Mouse (Mus musculus) heart, adult 18-20 months (tissue): Measurements from ENCODE around the gene 1700034I23Rik. TPM values are rescaled to one million over a fixed set of nuclear protein-coding genes. Genes with fewer than 3 reads are reported as not detected.
A peak's percentile ranks its signal among the peaks of the same experiment; 100 is the strongest.
"Not testable (repeated sequence)": the region's sequence is repeated elsewhere in the genome, so short reads cannot be mapped to it uniquely, and the experiment has no call there.

Experiments used
- DNase-seq, 2 experiments: peaks; one replicate each; pipeline ENCODE4 v3.0.0; 2021 to 2022; ENCODE audit warnings: mixed read lengths in 1 of 2
- long read RNA-seq, 2 experiments: library from polyadenylated mRNA; stranded (forward); transcript quantifications; one replicate each; pipeline ENCODE4 v2.0.0; 2021
- total RNA-seq, 2 experiments: library from RNA; stranded (reverse); gene quantifications; 2 replicates each; pipeline ENCODE4 v1.2.3; 2021

Gene 1700034I23Rik
- total RNA-seq, result under 1 TPM; 0.12 to 0.28 TPM
- long read RNA-seq, experiment 1, partial matches to known transcripts, result 0 of 1 reads
- long read RNA-seq, experiment 1, other reads (novel, unspliced or antisense), result 0 of 1 reads
- long read RNA-seq, experiment 2, result 0 reads

GRCm38 (mm10) chr3:40902443-40902842 lies at the start of gene 1700034I23Rik:
1700034I23Rik (minus strand) TSS chr3:40902543.
- not testable (repeated sequence) for DNase-seq

GRCm38 (mm10) chr3:40951365-40951764 lies 49.0 kb upstream of the 1700034I23Rik start:
- peak; percentile 4 to 43 for DNase-seq

GRCm38 (mm10) chr3:40950601-40951201 lies 48.4 kb upstream of the 1700034I23Rik start:
- peak; percentile 72 to 77 for DNase-seq

- DNase-seq, result peak; percentile 54 to 56
Observed at GRCm38 (mm10) chr3:40949903-40950600, 47.7 kb upstream of the 1700034I23Rik start.

DNA sequence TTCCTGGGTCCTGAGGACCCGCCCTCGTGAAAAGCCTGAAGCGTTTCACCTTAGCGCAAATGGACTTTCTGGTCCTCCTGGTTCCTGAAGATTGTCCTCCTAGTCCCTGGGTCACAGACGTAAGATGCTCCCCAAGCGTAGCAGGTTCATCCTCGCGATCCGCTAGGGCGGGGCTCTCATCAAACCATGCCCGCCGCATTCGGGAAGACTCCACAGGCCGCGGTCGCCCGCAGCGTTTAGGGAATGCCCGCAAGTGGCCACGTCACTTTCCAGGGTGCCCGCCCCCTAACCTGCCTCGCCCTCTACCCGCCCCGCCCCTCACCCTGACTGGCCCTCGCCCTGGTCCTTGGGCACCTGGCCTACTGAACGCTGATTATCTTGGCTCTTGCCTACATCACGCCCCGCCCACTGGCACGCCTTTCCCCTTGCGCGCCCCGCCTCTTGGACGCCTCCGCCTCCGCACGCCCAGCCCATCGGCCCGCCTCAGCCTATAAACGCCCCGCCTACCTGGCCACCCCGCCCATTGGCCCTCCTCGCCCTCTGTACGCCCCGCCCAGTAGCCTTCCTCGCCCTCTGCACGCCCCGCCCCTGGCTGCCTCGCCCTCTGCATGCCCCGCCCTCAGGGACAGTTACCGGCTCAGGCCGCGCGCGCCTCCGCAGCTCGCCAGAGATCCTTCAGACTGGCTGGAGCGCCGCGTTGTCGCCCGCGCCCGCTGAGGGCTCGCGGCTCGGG lies 47.0 kb upstream of the 1700034I23Rik start, which contains the start of gene Larp1b:
TSS of gene Larp1b (plus strand) at position 659 of the 733 bp plus-strand sequence.
- peak; percentile 99 to 100 for DNase-seq

DNA sequence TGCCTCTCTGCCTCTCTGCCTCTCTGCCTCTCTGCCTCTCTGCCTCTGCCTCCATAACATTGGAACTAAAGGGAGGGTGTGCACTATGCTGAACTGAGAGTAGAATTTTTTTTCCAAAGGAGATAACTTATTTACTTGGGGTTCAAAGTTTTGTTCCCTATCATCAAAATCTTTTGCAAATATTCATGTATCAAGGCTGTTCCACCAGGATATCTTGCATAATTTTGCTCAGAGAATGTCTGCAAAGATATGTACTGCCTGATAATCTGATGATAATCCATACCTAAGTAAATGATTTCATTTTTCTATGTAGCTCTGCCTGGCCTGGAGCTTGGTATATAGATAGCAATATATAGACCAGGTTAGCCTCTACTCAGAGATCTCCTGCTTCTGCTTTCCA lies 36.7 kb upstream of the 1700034I23Rik start:
- no peak for DNase-seq

DNA sequence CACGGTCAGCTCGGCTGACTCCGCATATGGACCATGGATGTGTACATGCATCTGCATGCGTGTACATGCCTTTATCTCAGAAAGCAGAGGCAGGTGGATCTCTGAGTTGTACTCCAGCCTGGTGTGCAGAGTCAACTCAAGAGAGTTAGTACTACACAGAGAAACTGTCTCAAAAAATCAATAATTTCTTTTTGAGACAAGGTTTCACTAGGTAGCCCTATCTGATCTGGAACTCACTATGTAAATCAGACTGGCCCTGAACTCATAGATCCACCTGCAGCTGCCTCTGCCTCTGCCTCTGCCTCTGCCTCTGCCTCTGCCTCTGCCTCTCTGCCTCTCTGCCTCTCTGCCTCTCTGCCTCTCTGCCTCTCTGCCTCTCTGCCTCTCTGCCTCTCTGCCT lies 36.2 kb upstream of the 1700034I23Rik start:
- no peak for DNase-seq

GRCm38 (mm10) chr3:40938189-40938588 lies 35.8 kb upstream of the 1700034I23Rik start:
- DNase-seq, result no peak

DNA sequence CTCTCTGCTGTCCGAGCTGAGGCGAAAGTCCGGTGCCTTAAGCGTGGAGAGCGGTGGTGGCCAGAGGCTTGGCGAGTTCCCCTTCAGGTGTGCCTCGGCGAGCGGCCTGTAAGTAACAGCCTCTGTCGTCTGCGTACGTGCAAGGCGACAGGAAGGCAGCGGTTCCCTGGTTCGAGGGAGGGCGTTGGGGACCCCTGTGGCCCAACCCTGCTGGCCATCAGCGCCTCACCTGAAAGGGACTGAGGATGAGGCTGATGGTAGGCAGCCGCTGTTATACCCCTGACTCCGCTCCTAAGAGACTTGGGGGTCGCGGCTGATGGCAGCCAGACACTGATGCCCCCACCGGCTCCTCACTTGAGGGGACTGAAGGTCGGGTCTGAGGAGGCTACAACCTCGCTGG lies 8.0 kb downstream of the 1700034I23Rik start:
- peak; percentile 22 to 37 for DNase-seq

DNA sequence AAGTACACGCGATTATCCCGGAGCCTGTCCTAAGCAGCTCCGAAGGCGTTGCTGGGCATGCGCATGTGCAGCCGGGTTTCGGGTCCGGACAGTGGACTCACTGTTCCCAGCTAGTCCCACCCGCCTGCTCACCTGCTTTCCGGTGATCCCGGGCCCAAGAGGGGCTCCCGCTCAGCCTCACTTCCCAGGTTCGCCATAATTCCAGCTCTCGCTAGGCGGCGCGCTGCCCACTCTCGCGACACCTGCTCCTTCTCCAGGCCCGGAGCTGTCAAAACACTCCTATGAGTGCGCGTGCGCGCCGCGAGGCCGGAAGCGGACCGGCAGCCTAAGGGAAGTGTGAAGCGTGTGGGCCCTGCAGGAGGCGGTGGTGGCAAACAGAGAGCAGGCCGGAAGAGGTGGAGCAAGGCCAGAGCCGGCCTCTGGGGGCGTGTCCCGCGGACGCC lies 8.5 kb downstream of the 1700034I23Rik start:
- DNase-seq, result peak; percentile 96 to 99

DNA sequence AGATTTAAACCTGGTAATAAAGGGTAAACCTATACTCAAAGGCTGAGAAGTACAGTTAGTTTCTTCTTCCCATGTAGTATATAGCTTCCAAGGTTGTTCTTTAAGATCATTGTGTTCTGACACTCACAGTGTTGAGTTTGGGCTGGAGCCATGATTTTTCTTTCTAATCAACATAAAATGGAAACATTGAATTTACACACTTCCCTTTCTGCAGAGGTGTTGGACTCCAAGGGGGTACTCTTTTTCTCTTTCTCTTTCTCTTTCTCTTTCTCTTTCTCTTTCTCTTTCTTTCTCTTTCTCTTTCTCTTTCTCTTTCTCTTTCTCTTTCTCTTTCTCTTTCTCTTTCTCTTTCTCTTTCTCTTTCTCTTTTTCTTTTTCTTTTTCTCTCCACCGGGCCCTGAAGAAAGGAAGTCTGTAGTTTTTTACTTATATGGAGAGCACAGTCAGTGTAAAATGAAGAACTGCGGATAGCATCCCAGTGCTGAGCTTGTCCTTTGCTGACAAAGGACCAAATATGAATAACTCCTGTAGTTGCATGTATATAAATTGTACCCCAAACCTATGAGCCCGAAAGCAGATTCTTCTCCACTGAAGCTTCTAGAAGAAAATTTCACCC lies 49.1 kb downstream of the 1700034I23Rik start:
- DNase-seq, result not testable (repeated sequence)

Other genes starting within 250 kb of the 1700034I23Rik start
- under 1 TPM in 1 of 2 experiments, not detected in 1; 0.13 TPM for gene Slc25a31, start 193.7 kb downstream of the 1700034I23Rik start, total RNA-seq
- gene Hspa4l, start 158.0 kb downstream of the 1700034I23Rik start, total RNA-seq, result 10 to 100 TPM; 56.5 to 63.3 TPM
- gene Plk4, start 102.5 kb downstream of the 1700034I23Rik start, total RNA-seq, result 1 to 10 TPM in 1 of 2 experiments, under 1 TPM in 1; 0.84 to 2.5 TPM
- gene Mfsd8, start 55.7 kb downstream of the 1700034I23Rik start, total RNA-seq, result 10 to 100 TPM; 19.7 to 21.7 TPM
- gene Abhd18, start 55.6 kb downstream of the 1700034I23Rik start, total RNA-seq, result 10 to 100 TPM; 66.7 to 77.1 TPM
- 10 to 100 TPM; 62.0 to 64.2 TPM for gene Larp1b, start 47.3 kb upstream of the 1700034I23Rik start, total RNA-seq
- gene Pgrmc2, start 180.5 kb upstream of the 1700034I23Rik start, total RNA-seq, result 10 to 100 TPM; 32.7 to 37.6 TPM